Mouse (Mus musculus) liver, adult 2 months (tissue): ENCODE measurements around the gene Tmem170b. TPM values are rescaled to one million over a fixed set of nuclear protein-coding genes. Genes with fewer than 3 reads are reported as not detected.

Experiments used
- DNase-seq: peaks from one replicate; pipeline ENCODE4 v3.0.0-alpha.2; 2011; ENCODE audit warnings: low read depth, low spot score; ENCODE audit errors: extremely low read depth
- H3K27ac ChIP-seq: fragments of 200-500 bp; replicated peaks from 2 replicates; pipeline ENCODE4 v1.5.1; 2012; ENCODE audit warnings: low read depth, mild to moderate bottlenecking, control low read depth, inconsistent platforms, low read length; ENCODE audit not compliant: insufficient read depth
- H3K27me3 ChIP-seq: fragments of 200-500 bp; 2 replicates; pipeline ENCODE4 v1.6.1; 2012; ENCODE audit warnings: mild to moderate bottlenecking, moderate library complexity, low read length, inconsistent platforms; ENCODE audit not compliant: control insufficient read depth, insufficient read depth
- H3K36me3 ChIP-seq: fragments of 200-500 bp; 2 replicates; pipeline ENCODE4 v1.6.1; 2012; ENCODE audit warnings: low read length, inconsistent platforms; ENCODE audit not compliant: control insufficient read depth, insufficient read depth
- H3K4me1 ChIP-seq: fragments of 200-500 bp; 2 replicates; pipeline ENCODE4 v1.6.1; 2011; ENCODE audit warnings: low read length; ENCODE audit not compliant: control insufficient read depth, insufficient read depth
- H3K4me3 ChIP-seq: fragments of 200-500 bp; 2 replicates; pipeline ENCODE4 v1.5.1; 2011; ENCODE audit warnings: low read depth, mild to moderate bottlenecking, control low read depth, low read length, moderate library complexity; ENCODE audit not compliant: insufficient read depth
- H3K79me2 ChIP-seq: fragments of 200-500 bp; 2 replicates; pipeline ENCODE4 v1.6.1; 2012; ENCODE audit warnings: inconsistent platforms, mild to moderate bottlenecking, low read length, moderate library complexity; ENCODE audit not compliant: control insufficient read depth, insufficient read depth
- H3K9ac ChIP-seq: fragments of 200-500 bp; 2 replicates; pipeline ENCODE4 v1.6.1; 2012; ENCODE audit warnings: low read depth, mild to moderate bottlenecking, control low read depth, inconsistent platforms, low read length
- CTCF ChIP-seq: fragments of 200-500 bp; IDR thresholded peaks from 2 replicates; pipeline ENCODE4 v1.5.1; 2011; ENCODE audit warnings: low read depth, low read length, control low read depth
- POLR2A ChIP-seq: fragments of 200-500 bp; IDR thresholded peaks from 2 replicates; pipeline ENCODE4 v1.6.1; 2011; ENCODE audit warnings: low read length, control low read depth; ENCODE audit not compliant: insufficient read depth; ENCODE audit errors: extremely low read depth
- WGBS: fragments of 180-500 bp; shearing (Covaris S2); methylation state at CpG from one replicate; pipeline ENCODE4 v1.1.7; 2018; 5-methylcytosine and 5-hydroxymethylcytosine counted together
- polyA plus RNA-seq: library from polyadenylated mRNA; depleted of rRNA; stranded (reverse); fragments of >200 nt; gene quantifications from 2 replicates; pipeline ENCODE4 v1.2.3, GENCODE M21; 2012
- total RNA-seq: library from RNA; depleted of rRNA; stranded (reverse); fragments of >200 nt; gene quantifications from 2 replicates; pipeline ENCODE4 v1.2.3, GENCODE M21; 2014

Gene Tmem170b
- total and polyA plus RNA-seq, 2 experiments, result 4.4 to 9.5 TPM

GRCm38 (mm10) chr13:41650665-41651064, 45.0 kb downstream of the Tmem170b start:
- no peaks in the 10 kb centered on the region for H3K79me2 ChIP-seq
- no peak for TF ChIP-seq CTCF
- no peak overlapping the region for H3K9ac ChIP-seq
- no peak overlapping the region for H3K27ac ChIP-seq
- H3K4me3 ChIP-seq, result no peak overlapping the region
- H3K36me3 ChIP-seq, result no peaks in the 10 kb centered on the region
- H3K4me1 ChIP-seq, result no peaks in the 10 kb centered on the region
- no peaks in the 10 kb centered on the region for H3K27me3 ChIP-seq
- 80% methylated on average over 7 of the region's 7 CpGs for WGBS
- DNase-seq, result no peak

- no peak overlapping the region for H3K27ac ChIP-seq
- H3K9ac ChIP-seq, result no peak overlapping the region
- no peaks in the 10 kb centered on the region for H3K27me3 ChIP-seq
- DNase-seq, result no peak
- WGBS, result 95% methylated on average over 2 of the region's 2 CpGs
- H3K4me1 ChIP-seq, result no peaks in the 10 kb centered on the region
- H3K36me3 ChIP-seq, result no peaks in the 10 kb centered on the region
- H3K4me3 ChIP-seq, result no peak overlapping the region
- no peaks in the 10 kb centered on the region for H3K79me2 ChIP-seq
- TF ChIP-seq CTCF (no peak), POLR2A (no peak)
Measured at GRCm38 (mm10) chr13:41653791-41654190, 48.1 kb downstream of the Tmem170b start.

- no peak overlapping the region for H3K9ac ChIP-seq
- no peaks in the 10 kb centered on the region for H3K79me2 ChIP-seq
- no peak for TF ChIP-seq POLR2A
- TF ChIP-seq CTCF, result no peak
- H3K27ac ChIP-seq, result no peak overlapping the region
- WGBS, result 74% methylated on average over 10 of the region's 10 CpGs
- no peak overlapping the region for H3K4me3 ChIP-seq
- no peaks in the 10 kb centered on the region for H3K27me3 ChIP-seq
- DNase-seq, result no peak
- H3K4me1 ChIP-seq, result no peaks in the 10 kb centered on the region
- no peaks in the 10 kb centered on the region for H3K36me3 ChIP-seq
Measured at GRCm38 (mm10) chr13:41655576-41656090, 49.9 kb downstream of the Tmem170b start.

- Histone ChIP-seq H3K79me2 (no peaks in the 10 kb centered on the region), H3K27ac (no peak overlapping the region)
- TF ChIP-seq CTCF, result no peak
- no peak for TF ChIP-seq POLR2A
Measured at GRCm38 (mm10) chr13:41660052-41660793, 54.5 kb downstream of the Tmem170b start.

GRCm38 (mm10) chr13:41661116-41661515, 55.4 kb downstream of the Tmem170b start:
- Histone ChIP-seq H3K79me2 (no peaks in the 10 kb centered on the region), H3K27ac (no peak overlapping the region), H3K27me3 (no peaks in the 10 kb centered on the region), H3K4me3 (no peak overlapping the region), H3K4me1 (no peaks in the 10 kb centered on the region), H3K36me3 (no peaks in the 10 kb centered on the region), H3K9ac (no peak overlapping the region)
- 86% methylated on average over 11 of the region's 11 CpGs for WGBS
- DNase-seq, result no peak
- no peak for TF ChIP-seq POLR2A

More at GRCm38 (mm10) chr13:41660052-41660793, 54.5 kb downstream of the Tmem170b start:
- Histone ChIP-seq H3K36me3 (no peaks in the 10 kb centered on the region), H3K4me3 (no peak overlapping the region), H3K4me1 (no peaks in the 10 kb centered on the region), H3K27me3 (no peaks in the 10 kb centered on the region), H3K9ac (no peak overlapping the region)
- 65% methylated on average over 11 of the region's 11 CpGs for WGBS
- peak; percentile 11 for DNase-seq

- H3K4me3 ChIP-seq, result no peak overlapping the region
- no peaks in the 10 kb centered on the region for H3K36me3 ChIP-seq
- no peak overlapping the region for H3K9ac ChIP-seq
- H3K79me2 ChIP-seq, result no peaks in the 10 kb centered on the region
- no peaks in the 10 kb centered on the region for H3K27me3 ChIP-seq
- peak; percentile 32 for DNase-seq
- TF ChIP-seq POLR2A (no peak), CTCF (no peak)
- no peak overlapping the region for H3K27ac ChIP-seq
- H3K4me1 ChIP-seq, result no peaks in the 10 kb centered on the region
- 42% methylated on average over 17 of the region's 17 CpGs for WGBS
Measured at GRCm38 (mm10) chr13:41662401-41663070, 56.8 kb downstream of the Tmem170b start.
